ENCODE assay signal across 10 mouse cellular contexts in the genomic region with DNA sequence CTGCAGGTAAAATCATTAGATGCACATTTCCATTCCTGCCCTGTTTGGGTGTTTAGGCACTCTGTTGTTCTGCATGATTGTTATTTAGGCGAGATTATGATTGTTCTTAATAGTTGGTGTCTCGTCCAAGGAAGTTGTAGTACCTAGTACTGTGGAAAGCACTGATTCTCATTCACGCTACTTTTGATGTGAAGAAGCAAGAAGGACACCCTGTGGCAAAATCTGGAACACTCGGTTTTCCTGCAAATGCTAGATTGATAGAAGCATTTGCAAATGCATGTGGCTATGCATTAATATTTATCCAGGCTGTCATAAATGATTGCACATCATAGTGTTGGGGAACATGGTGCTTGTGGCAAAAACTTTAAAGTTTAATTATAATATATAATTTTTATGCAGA.
A peak's percentile ranks its signal among the peaks of the same experiment; 100 is the strongest.
DNase-seq lines count a peak whose midpoint lies in the region; ATAC-seq and TF ChIP-seq lines count a peak whose summit lies in the region.
"Had no signal": no experiment of that assay in that cellular context is flagged by ENCODE, and none has a peak within 500 bp of the region (broad histone marks: within the 10 kb centered on the region; RNA-seq: fewer than 3 reads in every experiment).

No protein-coding gene starts in this region.

- ATAC-seq in forebrain, embryonic 13.5 days, result 0 out of 2 replicates have a peak, but pooled peaks have one; percentile 9
- ATAC-seq in forebrain, embryonic 11.5 days (replicated peaks; ENCODE audit: low FRiP score), result no peak
- ATAC-seq in kidney, embryonic 14.5 days (ENCODE audit: low FRiP score, low TSS enrichment), result no peak
- no peak for ATAC-seq in midbrain, embryonic 14.5 days (ENCODE audit: low FRiP score, low TSS enrichment)
- ATAC-seq in midbrain, embryonic 11.5 days (ENCODE audit: low FRiP score), result no peak
- no peak for ATAC-seq in hindbrain, postnatal 0 days

- TF ChIP-seq CTCF in hindbrain, postnatal 0 days (IDR thresholded peaks at IDR 0.05; ENCODE audit: low read depth), result peak; percentile 69

- H3K9ac ChIP-seq in forebrain, embryonic 13.5 days, result no peak overlapping the region
- no peak overlapping the region for H3K9ac ChIP-seq in forebrain, embryonic 11.5 days (ENCODE audit: low read length)
- no peak overlapping the region for H3K9ac ChIP-seq in kidney, embryonic 14.5 days (ENCODE audit: low read depth, low read length)
- no peak overlapping the region for H3K9ac ChIP-seq in midbrain, embryonic 14.5 days (replicated peaks; ENCODE audit: low read length)
- no peak overlapping the region for H3K9ac ChIP-seq in midbrain, embryonic 11.5 days (ENCODE audit: low read length)
- no peak overlapping the region for H3K9ac ChIP-seq in hindbrain, postnatal 0 days (replicated peaks; ENCODE audit: low read length)
- H3K9ac ChIP-seq: stomach, embryonic 15.5 days had no signal

- H3K4me1 ChIP-seq in forebrain, embryonic 13.5 days, result peaks cover 40% of the 10 kb centered on the region
- peaks cover 7% of the 10 kb centered on the region; the same call in 1 of the 2 replicates for H3K4me1 ChIP-seq in forebrain, embryonic 11.5 days (replicated peaks; ENCODE audit: control insufficient read depth, insufficient read depth, low read length)
- H3K4me1 ChIP-seq in kidney, embryonic 14.5 days (ENCODE audit: control insufficient read depth, insufficient read depth, low read length), result no peaks in the 10 kb centered on the region
- peaks cover 38% of the 10 kb centered on the region for H3K4me1 ChIP-seq in midbrain, embryonic 14.5 days (ENCODE audit: control insufficient read depth, insufficient read depth, low read length)
- peaks cover 15% of the 10 kb centered on the region for H3K4me1 ChIP-seq in midbrain, embryonic 11.5 days (ENCODE audit: control insufficient read depth, insufficient read depth, low read length)
- H3K4me1 ChIP-seq in hindbrain, postnatal 0 days (ENCODE audit: insufficient read depth, low read length), result no peaks in the 10 kb centered on the region
- H3K4me1 ChIP-seq: stomach, embryonic 15.5 days had no signal

- 23% methylated on average over 4 of the region's 4 CpGs for WGBS in forebrain, embryonic 13.5 days
- WGBS in forebrain, embryonic 11.5 days, result 24% methylated on average over 4 of the region's 4 CpGs
- 47% methylated on average over 4 of the region's 4 CpGs for whole genome bisulfite sequencing in kidney, embryonic 14.5 days
- WGBS in midbrain, embryonic 14.5 days, result 29% methylated on average over 4 of the region's 4 CpGs
- 42% methylated on average over 4 of the region's 4 CpGs for WGBS in midbrain, embryonic 11.5 days
- WGBS in hindbrain, postnatal 0 days, result 29% methylated on average over 4 of the region's 4 CpGs

- no peaks in the 10 kb centered on the region for H3K36me3 ChIP-seq in forebrain, embryonic 13.5 days (ENCODE audit: poor library complexity, severe bottlenecking)
- no peaks in the 10 kb centered on the region for H3K36me3 ChIP-seq in forebrain, embryonic 11.5 days (ENCODE audit: control insufficient read depth, insufficient read depth, low read length)
- H3K36me3 ChIP-seq in kidney, embryonic 14.5 days (ENCODE audit: control insufficient read depth, insufficient read depth, low read length), result no peaks in the 10 kb centered on the region
- no peaks in the 10 kb centered on the region for H3K36me3 ChIP-seq in midbrain, embryonic 14.5 days (ENCODE audit: control insufficient read depth, insufficient read depth, low read length)
- H3K36me3 ChIP-seq in midbrain, embryonic 11.5 days (ENCODE audit: control insufficient read depth, insufficient read depth, low read length), result no peaks in the 10 kb centered on the region
- no peaks in the 10 kb centered on the region for H3K36me3 ChIP-seq in hindbrain, postnatal 0 days (ENCODE audit: insufficient read depth, low read length)
- H3K36me3 ChIP-seq: stomach, embryonic 15.5 days had no signal

- H3K4me3 ChIP-seq in forebrain, embryonic 13.5 days, result no peak overlapping the region
- H3K4me3 ChIP-seq in forebrain, embryonic 11.5 days (ENCODE audit: low read depth, low read length), result no peak overlapping the region
- H3K4me3 ChIP-seq in kidney, embryonic 14.5 days (ENCODE audit: low read length), result no peak overlapping the region
- H3K4me3 ChIP-seq in midbrain, embryonic 14.5 days (replicated peaks; ENCODE audit: low read depth, low read length), result no peak overlapping the region
- no peak overlapping the region for H3K4me3 ChIP-seq in midbrain, embryonic 11.5 days (ENCODE audit: low read depth, low read length)
- H3K4me3 ChIP-seq in hindbrain, postnatal 0 days (ENCODE audit: low read length), result no peak overlapping the region
- H3K4me3 ChIP-seq: stomach, embryonic 15.5 days had no signal

- H3K27me3 ChIP-seq in forebrain, embryonic 13.5 days, result 0 out of 2 replicates have a peak, but pooled peaks cover 3% of the 10 kb centered on the region
- H3K27me3 ChIP-seq in forebrain, embryonic 11.5 days (ENCODE audit: control insufficient read depth, insufficient read depth, low read length), result no peaks in the 10 kb centered on the region
- no peaks in the 10 kb centered on the region for H3K27me3 ChIP-seq in kidney, embryonic 14.5 days (ENCODE audit: control insufficient read depth, insufficient read depth, low read length)
- H3K27me3 ChIP-seq in midbrain, embryonic 14.5 days (ENCODE audit: control insufficient read depth, insufficient read depth, low read length), result no peaks in the 10 kb centered on the region
- H3K27me3 ChIP-seq in midbrain, embryonic 11.5 days (ENCODE audit: control insufficient read depth, insufficient read depth, low read length), result no peaks in the 10 kb centered on the region
- H3K27me3 ChIP-seq in hindbrain, postnatal 0 days (ENCODE audit: insufficient read depth, low read length), result no peaks in the 10 kb centered on the region
- H3K27me3 ChIP-seq: stomach, embryonic 15.5 days had no signal

- no peak for DNase-seq in forebrain, embryonic 11.5 days (ENCODE audit: low spot score)
- peak; percentile 37 for DNase-seq in kidney, adult 9 months
- DNase-seq in midbrain, embryonic 14.5 days, result peak; percentile 80
- DNase-seq in midbrain, embryonic 11.5 days (ENCODE audit: low spot score, missing footprints), result no peak
- peak; percentile 68 for DNase-seq in hindbrain, postnatal 0 days (ENCODE audit: low spot score)
- no peak for DNase-seq in cerebellum, adult 9-10 months
- DNase-seq: layer of hippocampus, adult 9-11 months had no signal

- no peak overlapping the region for H3K27ac ChIP-seq in forebrain, embryonic 13.5 days
- H3K27ac ChIP-seq in forebrain, embryonic 11.5 days (ENCODE audit: low read depth, low read length), result no peak overlapping the region
- no peak overlapping the region for H3K27ac ChIP-seq in kidney, embryonic 14.5 days (ENCODE audit: low read depth, low read length)
- no peak overlapping the region for H3K27ac ChIP-seq in midbrain, embryonic 14.5 days (replicated peaks; ENCODE audit: low read depth, low read length)
- H3K27ac ChIP-seq in midbrain, embryonic 11.5 days (ENCODE audit: low read depth, low read length), result no peak overlapping the region
- H3K27ac ChIP-seq in hindbrain, postnatal 0 days, result no peak overlapping the region
- H3K27ac ChIP-seq: stomach, embryonic 15.5 days had no signal

- H3K4me2 ChIP-seq in forebrain, embryonic 13.5 days, result no peak overlapping the region
- no peak overlapping the region for H3K4me2 ChIP-seq in forebrain, embryonic 11.5 days (ENCODE audit: low read depth, low read length, severe bottlenecking)
- H3K4me2 ChIP-seq in kidney, embryonic 14.5 days (replicated peaks; ENCODE audit: low read depth, low read length), result no peak overlapping the region
- no peak overlapping the region for H3K4me2 ChIP-seq in midbrain, embryonic 14.5 days (ENCODE audit: low read length)
- H3K4me2 ChIP-seq in midbrain, embryonic 11.5 days, result no peak overlapping the region
- no peak overlapping the region for H3K4me2 ChIP-seq in hindbrain, postnatal 0 days (ENCODE audit: low read depth, low read length)
- H3K4me2 ChIP-seq: stomach, embryonic 15.5 days had no signal

- no peaks in the 10 kb centered on the region for H3K9me3 ChIP-seq in forebrain, embryonic 13.5 days (replicated peaks)
- H3K9me3 ChIP-seq in forebrain, embryonic 11.5 days (ENCODE audit: control insufficient read depth, low read length), result no peaks in the 10 kb centered on the region
- no peaks in the 10 kb centered on the region for H3K9me3 ChIP-seq in kidney, embryonic 14.5 days (ENCODE audit: control insufficient read depth, low read length)
- H3K9me3 ChIP-seq in midbrain, embryonic 14.5 days (ENCODE audit: control insufficient read depth, low read length), result no peaks in the 10 kb centered on the region
- H3K9me3 ChIP-seq in midbrain, embryonic 11.5 days (ENCODE audit: control insufficient read depth, low read length), result no peaks in the 10 kb centered on the region
- H3K9me3 ChIP-seq in hindbrain, postnatal 0 days (ENCODE audit: low read length), result no peaks in the 10 kb centered on the region
- H3K9me3 ChIP-seq: stomach, embryonic 15.5 days had no signal

Comparison
In these comparisons a context has a peak if more than half of its experiments do, and no peak if none do; other contexts are left out.
1. DNase-seq: peak in kidney, adult 9 months (single experiment), midbrain, embryonic 14.5 days (single experiment) and hindbrain, postnatal 0 days (single experiment); none in forebrain, embryonic 11.5 days (single experiment), midbrain, embryonic 11.5 days (single experiment) and cerebellum, adult 9-10 months (single experiment).